Mouse (Mus musculus): ENCODE data around the gene Dab2ip.

The Dab2ip gene

DNA sequence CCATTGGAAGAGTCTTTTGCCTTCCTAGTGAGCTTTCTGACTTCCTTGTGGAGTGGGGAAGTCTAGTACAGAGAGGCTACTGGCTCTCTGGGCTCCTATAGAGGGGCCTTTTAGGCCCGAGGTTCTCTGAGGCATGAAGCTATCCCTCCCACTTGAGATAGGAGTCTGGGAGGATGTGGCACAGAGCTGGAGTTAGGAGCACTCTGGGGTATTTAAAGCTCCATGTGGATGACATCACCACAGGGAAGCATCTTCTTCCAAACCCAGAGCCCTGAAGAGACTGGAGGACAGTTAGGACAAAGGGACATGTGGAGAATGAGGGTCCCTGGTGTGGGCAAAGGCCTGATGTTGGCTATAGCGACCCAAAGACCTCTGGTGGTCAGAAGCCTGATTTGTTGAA, 136.0 kb downstream of the Dab2ip start:
- Histone ChIP-seq H3K27me3 (ENCODE audit: control insufficient read depth, insufficient read depth, low read length, poor library complexity, severe bottlenecking) (no peaks in the 10 kb centered on the region), H3K36me3 (ENCODE audit: control insufficient read depth, insufficient read depth, low read length, poor library complexity, severe bottlenecking) (no peaks in the 10 kb centered on the region)
- no peak for DNase-seq (ENCODE audit: low read depth, low spot score)

DNA sequence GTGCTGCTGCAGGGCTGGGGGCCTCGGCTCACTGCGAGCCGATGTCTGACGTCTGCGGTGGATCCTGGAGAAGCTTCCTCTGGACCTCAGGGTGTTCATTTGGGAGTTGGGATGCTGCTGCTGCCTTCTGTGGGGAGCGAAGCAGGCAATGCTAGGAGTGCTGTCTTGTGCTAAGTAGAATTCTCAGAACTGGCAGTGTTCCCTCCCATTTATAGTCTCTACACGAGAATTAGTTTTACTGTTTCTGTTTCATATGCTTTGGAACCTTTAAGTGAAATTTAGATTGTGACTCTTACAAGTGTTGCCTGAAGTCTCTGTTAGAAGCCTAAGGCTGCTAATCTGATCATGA, 138.1 kb downstream of the Dab2ip start:
- no peaks in the 10 kb centered on the region for H3K36me3 ChIP-seq (ENCODE audit: control insufficient read depth, insufficient read depth, low read length, poor library complexity, severe bottlenecking)
- DNase-seq (ENCODE audit: low read depth, low spot score), result no peak
- H3K27me3 ChIP-seq (ENCODE audit: control insufficient read depth, insufficient read depth, low read length, poor library complexity, severe bottlenecking), result no peaks in the 10 kb centered on the region

DNA sequence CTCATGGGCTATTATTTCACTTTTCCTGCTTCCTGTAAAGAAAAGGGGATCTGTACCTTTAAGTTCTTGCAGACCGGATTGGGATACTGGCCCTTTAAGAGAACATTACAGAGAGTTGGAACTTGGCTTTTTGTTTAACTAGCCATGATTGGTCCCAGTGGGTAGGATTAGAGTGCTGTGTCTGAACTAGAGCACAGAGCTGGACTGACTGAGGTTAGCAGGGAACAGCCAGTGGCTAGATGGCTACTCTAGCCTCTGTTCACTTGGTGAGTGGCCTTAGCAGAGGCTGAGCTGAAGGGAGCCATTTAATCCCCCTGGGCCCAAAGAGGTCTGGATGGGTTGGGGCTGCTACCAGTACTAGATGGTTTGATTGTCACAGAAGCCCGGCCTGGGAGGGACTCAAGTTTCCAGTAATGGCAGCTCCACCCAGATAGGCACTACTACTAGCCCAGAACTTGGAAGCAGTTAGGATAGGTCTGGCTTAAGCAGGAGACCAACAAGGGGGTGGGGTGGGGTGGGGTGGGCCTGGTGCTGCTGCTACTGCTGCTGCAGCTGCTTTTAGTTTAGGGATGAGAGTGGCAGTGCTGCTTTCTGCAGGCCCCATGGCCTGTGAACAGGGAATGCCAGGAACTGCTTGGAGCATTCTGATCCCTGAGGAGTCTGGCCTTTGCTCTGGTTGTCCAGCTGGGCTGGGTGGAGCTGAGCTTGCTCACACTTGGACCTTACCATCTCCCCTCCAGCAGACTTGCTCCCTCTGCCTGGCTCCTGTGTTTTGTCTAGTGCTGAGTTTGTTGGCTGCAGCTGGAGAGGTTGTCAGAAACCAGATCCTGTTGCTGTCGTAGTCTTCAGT, 138.7 kb downstream of the Dab2ip start:
- DNase-seq (ENCODE audit: low read depth, low spot score), result no peak
- Histone ChIP-seq H3K27me3 (ENCODE audit: control insufficient read depth, insufficient read depth, low read length, poor library complexity, severe bottlenecking) (no peaks in the 10 kb centered on the region), H3K36me3 (ENCODE audit: control insufficient read depth, insufficient read depth, low read length, poor library complexity, severe bottlenecking) (no peaks in the 10 kb centered on the region)

DNA sequence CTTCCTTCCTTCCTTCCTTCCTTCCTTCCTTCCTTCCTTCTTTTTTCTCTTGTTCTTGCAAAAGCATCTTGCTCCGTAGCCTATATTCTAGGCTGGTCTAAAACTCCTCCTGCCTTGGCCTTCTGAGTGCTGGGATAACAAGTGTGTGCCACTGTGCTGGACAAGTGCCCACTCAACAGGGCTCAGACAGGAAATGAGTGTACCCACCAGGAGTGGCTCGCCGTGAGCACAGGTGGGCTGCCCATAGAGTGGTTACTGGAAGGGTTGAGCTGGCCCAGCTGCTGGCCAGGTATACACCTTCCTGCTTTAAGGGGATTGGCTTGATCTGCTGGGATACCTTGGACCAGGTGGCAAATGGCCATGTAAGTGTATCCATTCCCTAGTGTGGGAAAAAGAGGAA, 139.7 kb downstream of the Dab2ip start:
- DNase-seq (ENCODE audit: low read depth, low spot score), result no peak
- Histone ChIP-seq H3K36me3 (ENCODE audit: control insufficient read depth, insufficient read depth, low read length, poor library complexity, severe bottlenecking) (no peaks in the 10 kb centered on the region), H3K27me3 (ENCODE audit: control insufficient read depth, insufficient read depth, low read length, poor library complexity, severe bottlenecking) (no peaks in the 10 kb centered on the region)

DNA sequence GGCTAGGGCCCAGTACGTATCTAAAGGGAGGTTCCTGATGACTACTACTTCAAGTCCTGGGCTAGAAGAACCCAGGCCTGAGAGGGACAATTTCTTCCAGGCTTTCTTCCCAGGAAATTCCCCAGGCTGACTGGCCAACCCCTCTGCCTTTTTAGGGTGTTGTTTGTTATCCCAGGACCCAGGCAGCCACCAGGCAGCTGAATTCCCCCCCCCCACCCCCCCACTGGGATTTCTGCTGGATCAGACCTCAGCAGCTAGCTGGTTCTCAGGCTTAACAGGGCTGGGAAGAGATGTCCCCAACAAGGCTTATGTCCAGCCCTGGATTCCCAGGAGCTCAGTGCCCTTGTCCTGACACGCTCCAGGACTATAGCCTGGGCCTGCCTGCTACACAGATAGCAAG, 142.9 kb downstream of the Dab2ip start:
- no peak for DNase-seq (ENCODE audit: low read depth, low spot score)
- no peaks in the 10 kb centered on the region for H3K36me3 ChIP-seq (ENCODE audit: control insufficient read depth, insufficient read depth, low read length, poor library complexity, severe bottlenecking)
- H3K27me3 ChIP-seq (ENCODE audit: control insufficient read depth, insufficient read depth, low read length, poor library complexity, severe bottlenecking), result no peaks in the 10 kb centered on the region

DNA sequence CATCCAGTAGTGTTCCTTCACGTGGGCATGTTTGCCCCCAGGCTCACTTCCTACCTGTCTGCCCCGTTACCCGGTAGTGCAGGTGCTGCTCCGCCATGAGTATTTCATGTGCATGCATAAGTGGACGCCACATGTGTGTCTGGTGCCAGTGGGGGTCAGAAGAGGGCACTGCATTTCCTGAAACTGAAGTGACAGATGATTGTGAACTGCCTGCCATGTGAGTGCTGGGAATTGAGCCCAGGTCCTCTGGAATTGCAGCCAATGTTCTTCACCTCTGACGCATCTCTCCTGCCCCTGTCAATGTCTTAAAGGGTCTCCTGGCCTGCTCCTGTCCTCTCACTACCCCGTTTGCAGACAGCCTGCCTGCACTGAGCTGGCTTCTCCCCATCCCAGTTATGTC, 143.9 kb downstream of the Dab2ip start:
- H3K36me3 ChIP-seq (ENCODE audit: control insufficient read depth, insufficient read depth, low read length, poor library complexity, severe bottlenecking), result no peaks in the 10 kb centered on the region
- H3K27me3 ChIP-seq (ENCODE audit: control insufficient read depth, insufficient read depth, low read length, poor library complexity, severe bottlenecking), result no peaks in the 10 kb centered on the region
- no peak for DNase-seq (ENCODE audit: low read depth, low spot score)

DNA sequence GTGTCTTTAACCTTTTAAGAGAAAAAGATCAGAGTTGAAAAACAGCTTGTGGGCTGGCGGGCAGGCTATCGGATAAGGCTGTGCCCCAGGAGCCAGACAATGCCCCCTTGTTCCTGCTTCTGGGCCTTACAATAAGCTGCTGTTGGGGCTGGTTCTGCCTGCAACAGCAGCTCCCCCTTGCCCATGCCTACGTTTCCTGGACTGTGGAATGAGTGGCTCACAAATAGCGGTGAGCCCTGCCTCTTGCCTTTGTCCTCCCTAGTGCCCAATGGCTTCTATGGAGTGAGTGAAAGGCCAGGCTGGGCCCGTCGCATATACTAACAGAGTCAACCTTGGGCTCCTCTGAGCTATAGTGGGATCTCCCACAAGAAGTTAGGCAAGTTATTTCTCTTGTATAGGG, 144.5 kb downstream of the Dab2ip start:
- Histone ChIP-seq H3K36me3 (ENCODE audit: control insufficient read depth, insufficient read depth, low read length, poor library complexity, severe bottlenecking) (no peaks in the 10 kb centered on the region), H3K27me3 (ENCODE audit: control insufficient read depth, insufficient read depth, low read length, poor library complexity, severe bottlenecking) (no peaks in the 10 kb centered on the region)
- no peak for DNase-seq (ENCODE audit: low read depth, low spot score)

DNA sequence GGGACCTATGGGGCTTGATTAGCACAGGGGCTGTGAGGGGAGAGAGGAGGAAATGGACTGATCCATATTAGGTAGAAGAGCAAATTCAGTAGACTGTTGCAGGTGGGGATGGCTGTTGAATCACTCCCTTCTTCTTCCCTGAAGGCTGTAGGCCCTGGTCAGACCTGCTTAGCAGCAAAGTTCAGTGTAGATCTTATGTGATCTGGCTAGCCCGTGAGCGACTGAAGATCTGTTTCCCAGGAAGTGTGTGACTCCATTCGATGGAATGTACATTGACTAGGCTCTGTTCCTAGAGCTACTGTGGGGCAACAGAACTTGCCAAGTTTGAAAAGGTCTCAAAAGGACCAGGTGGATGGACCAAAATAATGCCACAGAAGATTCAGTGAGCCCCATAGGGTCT, 145.2 kb downstream of the Dab2ip start:
- Histone ChIP-seq H3K36me3 (ENCODE audit: control insufficient read depth, insufficient read depth, low read length, poor library complexity, severe bottlenecking) (no peaks in the 10 kb centered on the region), H3K27me3 (ENCODE audit: control insufficient read depth, insufficient read depth, low read length, poor library complexity, severe bottlenecking) (no peaks in the 10 kb centered on the region)
- DNase-seq (ENCODE audit: low read depth, low spot score), result no peak

DNA sequence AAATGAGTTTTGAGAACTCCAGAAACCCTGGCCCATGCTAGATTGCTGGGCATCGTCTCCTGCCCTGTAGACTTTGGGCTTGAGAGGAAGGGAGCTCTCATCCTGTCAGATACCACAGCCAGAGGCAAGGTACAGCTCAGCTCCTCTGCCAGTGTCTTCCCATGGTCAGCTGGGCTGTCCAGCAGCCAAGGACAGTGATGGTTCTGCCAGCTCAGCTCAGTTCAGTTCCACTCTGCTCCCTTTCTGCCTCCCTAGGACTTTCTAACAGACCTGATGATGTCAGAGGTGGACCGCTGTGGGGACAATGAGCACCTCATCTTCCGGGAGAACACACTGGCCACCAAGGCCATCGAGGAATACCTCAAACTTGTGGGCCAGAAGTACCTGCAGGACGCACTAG, 154.5 kb downstream of the Dab2ip start:
- Histone ChIP-seq H3K27me3 (ENCODE audit: control insufficient read depth, insufficient read depth, low read length, poor library complexity, severe bottlenecking) (no peaks in the 10 kb centered on the region), H3K36me3 (ENCODE audit: control insufficient read depth, insufficient read depth, low read length, poor library complexity, severe bottlenecking) (no peaks in the 10 kb centered on the region)
- no peak for DNase-seq (ENCODE audit: low read depth, low spot score)

DNA sequence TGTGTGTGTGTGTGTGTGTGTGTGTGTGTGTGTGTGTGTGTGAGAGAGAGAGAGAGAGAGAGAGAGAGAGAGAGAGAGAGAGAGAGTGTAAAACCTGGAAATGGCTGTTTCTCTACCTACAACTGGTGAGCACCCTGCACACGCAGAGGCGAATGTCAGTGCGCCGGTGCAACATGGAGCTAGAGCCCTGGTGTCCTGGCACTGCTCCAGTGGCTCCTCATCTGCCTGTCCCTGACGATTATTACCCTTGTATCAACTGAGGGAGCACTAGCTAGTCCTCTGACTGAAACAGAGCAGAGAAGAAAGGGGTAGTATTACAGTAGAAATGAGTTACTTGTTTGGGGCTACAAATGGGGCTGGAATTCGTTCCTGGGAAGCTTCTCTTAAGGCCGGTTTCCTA, 155.4 kb downstream of the Dab2ip start:
- Histone ChIP-seq H3K27me3 (ENCODE audit: control insufficient read depth, insufficient read depth, low read length, poor library complexity, severe bottlenecking) (no peaks in the 10 kb centered on the region), H3K36me3 (ENCODE audit: control insufficient read depth, insufficient read depth, low read length, poor library complexity, severe bottlenecking) (no peaks in the 10 kb centered on the region)
- no peak for DNase-seq (ENCODE audit: low read depth, low spot score)

DNA sequence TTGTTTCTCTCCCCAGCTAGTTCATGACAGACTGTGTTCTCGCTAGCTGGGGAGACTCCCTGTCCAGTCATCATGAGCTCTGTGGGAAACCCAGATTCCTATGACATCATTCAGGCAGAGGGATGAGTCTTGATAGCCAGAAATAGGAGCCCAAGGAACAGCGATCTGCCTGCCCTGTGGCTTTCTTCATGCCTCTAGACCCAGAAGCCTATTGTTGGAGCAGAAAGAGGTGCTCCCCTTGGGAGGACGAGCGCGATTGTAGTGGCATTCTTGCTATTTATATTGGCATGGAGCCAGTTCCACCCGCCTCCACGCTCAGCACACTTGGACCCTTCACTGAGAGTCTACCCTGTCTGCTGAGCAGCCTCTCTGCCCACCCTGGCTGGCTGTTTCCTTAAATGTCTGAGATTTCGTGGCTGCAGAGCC, 156.7 kb downstream of the Dab2ip start:
- no peak for DNase-seq (ENCODE audit: low read depth, low spot score)
- H3K27me3 ChIP-seq (ENCODE audit: control insufficient read depth, insufficient read depth, low read length, poor library complexity, severe bottlenecking), result no peaks in the 10 kb centered on the region
- H3K36me3 ChIP-seq (ENCODE audit: control insufficient read depth, insufficient read depth, low read length, poor library complexity, severe bottlenecking), result no peaks in the 10 kb centered on the region

DNA sequence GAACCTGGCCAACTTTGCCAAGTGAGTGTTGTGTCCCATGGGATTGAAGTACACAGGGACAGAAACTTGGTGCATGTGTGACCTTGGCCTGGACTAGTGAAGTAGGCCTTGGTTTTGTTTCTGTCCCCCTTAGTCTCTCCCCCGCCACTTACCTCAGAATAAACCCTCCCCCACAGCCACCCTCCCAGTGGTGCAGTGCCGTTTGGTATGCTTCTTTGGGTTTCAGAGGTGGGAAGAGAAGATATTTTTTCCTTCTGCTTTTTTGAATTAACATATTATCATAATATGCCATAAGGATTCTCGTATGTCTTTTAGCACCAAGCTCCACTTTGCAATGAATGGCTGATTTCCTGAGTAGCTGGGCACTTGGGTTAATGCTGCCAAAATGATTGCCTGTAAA, 157.4 kb downstream of the Dab2ip start:
- H3K27me3 ChIP-seq (ENCODE audit: control insufficient read depth, insufficient read depth, low read length, poor library complexity, severe bottlenecking), result no peaks in the 10 kb centered on the region
- H3K36me3 ChIP-seq (ENCODE audit: control insufficient read depth, insufficient read depth, low read length, poor library complexity, severe bottlenecking), result no peaks in the 10 kb centered on the region
- DNase-seq (ENCODE audit: low read depth, low spot score), result no peak

DNA sequence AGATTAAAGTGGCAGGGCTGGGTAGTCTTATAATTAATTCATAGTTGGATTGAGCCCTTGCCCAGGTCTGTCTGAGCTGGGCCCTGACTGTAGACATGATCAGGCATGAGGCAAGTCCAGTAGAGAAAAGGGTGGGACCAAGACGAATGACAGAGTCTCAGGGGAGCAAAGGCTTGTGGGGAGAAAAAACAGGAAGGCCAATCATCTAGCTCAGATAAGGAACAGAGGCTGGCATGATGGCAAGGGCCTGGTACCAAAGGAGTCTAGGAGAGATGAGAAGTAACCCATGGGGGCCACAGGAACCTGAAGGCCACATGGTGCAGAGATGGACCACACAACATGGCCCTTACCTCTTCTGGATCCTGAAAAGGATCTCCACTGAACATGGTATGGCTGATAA, 158.1 kb downstream of the Dab2ip start:
- DNase-seq (ENCODE audit: low read depth, low spot score), result no peak
- Histone ChIP-seq H3K36me3 (ENCODE audit: control insufficient read depth, insufficient read depth, low read length, poor library complexity, severe bottlenecking) (no peaks in the 10 kb centered on the region), H3K27me3 (ENCODE audit: control insufficient read depth, insufficient read depth, low read length, poor library complexity, severe bottlenecking) (no peaks in the 10 kb centered on the region)

DNA sequence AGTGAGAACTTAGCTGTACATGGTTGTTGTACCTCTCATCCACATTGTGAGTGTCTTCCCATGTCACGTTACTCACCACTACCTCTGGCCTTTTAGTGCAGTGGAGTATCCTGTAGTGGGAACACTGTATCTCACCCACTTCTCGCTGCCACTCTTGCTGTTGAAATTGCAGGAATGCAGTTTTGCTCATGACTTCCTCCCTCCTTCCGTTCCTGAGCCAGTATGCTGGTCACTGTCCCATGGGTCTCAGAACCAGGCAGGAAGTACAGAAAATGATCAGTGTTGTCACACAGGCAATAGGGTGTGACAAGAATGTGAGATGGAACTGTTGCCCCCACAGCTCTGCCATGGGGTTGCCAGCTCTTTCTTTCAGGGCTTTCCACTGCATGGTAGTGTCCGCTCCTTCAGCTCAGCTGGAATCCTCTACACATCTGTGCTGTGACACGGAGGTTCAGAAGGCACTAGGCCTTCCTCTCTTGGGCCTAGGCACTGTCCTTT, 160.0 kb downstream of the Dab2ip start:
- DNase-seq (ENCODE audit: low read depth, low spot score), result peak; percentile 28
- no peaks in the 10 kb centered on the region for H3K36me3 ChIP-seq (ENCODE audit: control insufficient read depth, insufficient read depth, low read length, poor library complexity, severe bottlenecking)
- no peaks in the 10 kb centered on the region for H3K27me3 ChIP-seq (ENCODE audit: control insufficient read depth, insufficient read depth, low read length, poor library complexity, severe bottlenecking)

DNA sequence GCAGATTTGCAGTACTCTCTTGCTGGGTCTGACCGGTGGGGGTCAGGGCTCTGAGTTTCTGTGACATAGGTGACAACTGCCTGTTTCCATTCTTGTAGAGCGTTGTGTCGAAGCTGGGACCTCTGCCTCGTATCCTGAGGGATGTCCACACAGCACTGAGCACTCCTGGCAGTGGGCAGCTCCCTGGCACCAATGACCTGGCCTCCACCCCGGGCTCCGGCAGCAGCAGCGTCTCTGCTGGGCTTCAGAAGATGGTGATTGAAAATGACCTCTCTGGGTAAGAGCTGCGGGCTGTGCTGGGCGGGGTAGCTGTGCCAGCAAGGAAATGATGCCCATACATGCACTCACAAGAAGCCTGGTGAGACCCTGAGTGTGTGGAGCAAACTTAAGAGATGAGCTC, 160.6 kb downstream of the Dab2ip start:
- no peak for DNase-seq (ENCODE audit: low read depth, low spot score)
- H3K27me3 ChIP-seq (ENCODE audit: control insufficient read depth, insufficient read depth, low read length, poor library complexity, severe bottlenecking), result no peaks in the 10 kb centered on the region

More for the DNA sequence above, 160.6 kb downstream of the Dab2ip start:
- H3K36me3 ChIP-seq (ENCODE audit: control insufficient read depth, insufficient read depth, low read length, poor library complexity, severe bottlenecking), result no peaks in the 10 kb centered on the region

Data from splenic B cell, adult 2 months (primary cell).